Mouse (Mus musculus) thymus, adult 2 months (tissue): ENCODE measurements at regions not wholly inside any gene's neighbourhood (a gene's known extent, or its start where the extent isn't known, plus 50 kb on each side); places are given as distances from the start of the nearest gene placed in this dataset.

Source experiments
- DNase-seq: peaks from one replicate; pipeline ENCODE4 v3.0.0; 2021
- H3K27ac ChIP-seq: fragments of 200-500 bp; 2 replicates; pipeline ENCODE4 v1.5.1; 2012; ENCODE audit warnings: low read length, control low read depth; ENCODE audit not compliant: control insufficient read depth, insufficient read depth
- H3K27me3 ChIP-seq: fragments of 200-500 bp; 2 replicates; pipeline ENCODE4 v1.6.1; 2012; ENCODE audit warnings: mild to moderate bottlenecking, low read length, moderate library complexity, mixed read lengths; ENCODE audit not compliant: control insufficient read depth, insufficient read depth
- H3K36me3 ChIP-seq: fragments of 200-500 bp; 2 replicates; pipeline ENCODE4 v1.6.1; 2012; ENCODE audit warnings: mild to moderate bottlenecking, low read length, moderate library complexity; ENCODE audit not compliant: control insufficient read depth, insufficient read depth
- H3K4me1 ChIP-seq: fragments of 200-500 bp; replicated peaks from 2 replicates; pipeline ENCODE4 v1.6.1; 2012; ENCODE audit warnings: low read length; ENCODE audit not compliant: control insufficient read depth, insufficient read depth
- H3K4me3 ChIP-seq: fragments of 200-500 bp; 2 replicates; pipeline ENCODE4 v1.5.1; 2012; ENCODE audit warnings: mild to moderate bottlenecking, low read length, control low read depth, moderate library complexity; ENCODE audit not compliant: control insufficient read depth, insufficient read depth
- CTCF ChIP-seq: fragments of 200-500 bp; IDR thresholded peaks from 2 replicates; pipeline ENCODE4 v1.5.1; 2012; ENCODE audit warnings: mild to moderate bottlenecking, control low read depth, low read length, moderate library complexity, borderline replicate concordance; ENCODE audit not compliant: control insufficient read depth, poor library complexity, insufficient read depth; ENCODE audit errors: extremely low read depth
- POLR2A ChIP-seq: fragments of 200-500 bp; IDR thresholded peaks from 2 replicates; pipeline ENCODE4 v1.6.1; 2012; ENCODE audit warnings: mild to moderate bottlenecking, low read length, control low read depth, moderate library complexity; ENCODE audit not compliant: control insufficient read depth, poor library complexity, insufficient read depth; ENCODE audit errors: extremely low read depth
- WGBS: fragments of 180-500 bp; shearing (Covaris S2); methylation state at CpG from one replicate; pipeline ENCODE4 v1.1.7; 2018; 5-methylcytosine and 5-hydroxymethylcytosine counted together

DNA sequence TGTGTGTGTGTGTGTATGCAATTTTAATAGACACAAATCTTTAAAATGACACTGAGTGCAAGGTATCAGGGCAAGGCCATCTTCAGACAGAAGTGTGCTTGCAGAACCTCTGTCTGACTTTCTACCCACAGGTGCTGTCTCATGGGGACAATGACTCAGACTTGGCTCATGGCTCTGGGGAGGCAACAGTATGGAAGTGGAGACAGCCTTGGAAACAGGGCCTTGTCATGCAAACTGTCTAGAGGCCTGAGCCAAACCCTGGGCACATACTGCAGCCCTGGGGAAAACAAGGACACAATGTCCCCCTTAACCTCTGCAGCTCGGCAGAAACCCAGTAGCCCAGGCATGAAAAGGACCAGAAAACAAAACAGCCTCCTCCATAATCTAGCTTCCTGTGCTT is 405.6 kb downstream of the Pdcd6ip start:
- TF ChIP-seq POLR2A (no peak), CTCF (no peak)
- Histone ChIP-seq H3K4me3 (no peak overlapping the region), H3K27ac (no peak overlapping the region), H3K36me3 (no peaks in the 10 kb centered on the region), H3K27me3 (no peaks in the 10 kb centered on the region), H3K4me1 (no peaks in the 10 kb centered on the region)
- DNase-seq, result no peak
- 64% methylated on average over 1 of the region's 1 CpGs for WGBS

GRCm38 (mm10) chr9:113300846-113301245 is 407.2 kb downstream of the Pdcd6ip start:
- no peak overlapping the region for H3K4me3 ChIP-seq
- no peaks in the 10 kb centered on the region for H3K27me3 ChIP-seq
- DNase-seq, result no peak
- TF ChIP-seq CTCF (no peak), POLR2A (no peak)
- WGBS, result 16% methylated on average over 2 of the region's 2 CpGs
- no peaks in the 10 kb centered on the region for H3K36me3 ChIP-seq
- H3K27ac ChIP-seq, result no peak overlapping the region
- no peaks in the 10 kb centered on the region for H3K4me1 ChIP-seq

DNA sequence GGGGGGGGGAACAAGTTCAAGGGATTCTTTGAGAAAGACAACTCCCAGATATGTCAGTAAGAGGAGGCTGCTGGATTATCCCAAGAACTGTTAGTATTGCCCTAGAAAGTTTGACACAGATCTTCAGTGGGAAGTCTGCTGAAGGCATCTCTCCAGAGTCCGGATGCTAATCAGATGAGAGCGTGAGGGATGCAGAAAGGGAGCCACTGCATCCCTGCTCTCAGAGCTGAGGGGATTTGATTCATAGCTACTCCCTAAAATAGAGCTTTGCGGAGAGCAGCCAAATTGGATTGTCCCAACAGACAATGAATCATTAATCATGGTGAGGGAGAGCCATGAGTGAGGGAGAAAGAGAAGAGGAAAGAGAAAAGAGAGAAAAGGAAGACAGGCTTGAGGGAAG is 408.2 kb downstream of the Pdcd6ip start:
- Histone ChIP-seq H3K4me1 (no peaks in the 10 kb centered on the region), H3K27me3 (no peaks in the 10 kb centered on the region), H3K4me3 (no peak overlapping the region), H3K36me3 (no peaks in the 10 kb centered on the region), H3K27ac (no peak overlapping the region)
- 41% methylated on average over 3 of the region's 3 CpGs for WGBS
- TF ChIP-seq POLR2A (no peak), CTCF (no peak)
- no peak for DNase-seq

GRCm38 (mm10) chr9:113295850-113296467 is 412.1 kb downstream of the Pdcd6ip start:
- no peak for TF ChIP-seq POLR2A
- no peak for TF ChIP-seq CTCF
- H3K36me3 ChIP-seq, result no peaks in the 10 kb centered on the region
- H3K27ac ChIP-seq, result no peak overlapping the region
- no peaks in the 10 kb centered on the region for H3K27me3 ChIP-seq
- H3K4me1 ChIP-seq, result no peaks in the 10 kb centered on the region
- H3K4me3 ChIP-seq, result no peak overlapping the region
- WGBS, result 75% methylated on average over 5 of the region's 5 CpGs
- DNase-seq, result no peak

DNA sequence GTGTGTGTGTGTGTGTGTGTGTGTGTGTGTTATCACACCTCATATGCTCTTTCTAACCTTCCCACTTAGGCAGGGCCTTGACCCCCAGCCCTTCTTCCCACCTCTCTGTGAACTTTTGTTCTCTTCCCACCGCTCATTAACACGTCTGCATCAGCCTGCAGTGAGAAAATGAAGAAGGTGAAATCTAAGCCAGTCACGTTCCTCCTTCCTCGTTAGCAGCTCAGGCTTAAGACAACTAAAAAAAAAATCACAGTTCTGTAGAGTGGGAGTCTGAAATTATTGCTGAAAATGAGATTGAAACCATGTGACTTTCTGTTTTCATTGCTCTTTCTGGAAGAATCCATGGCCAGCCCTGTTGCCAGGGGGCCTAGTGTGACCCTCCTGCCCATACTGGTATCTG is 420.7 kb downstream of the Pdcd6ip start:
- Histone ChIP-seq H3K27me3 (no peaks in the 10 kb centered on the region), H3K4me1 (no peaks in the 10 kb centered on the region), H3K4me3 (no peak overlapping the region), H3K36me3 (no peaks in the 10 kb centered on the region), H3K27ac (no peak overlapping the region)
- WGBS, result 46% methylated on average over 4 of the region's 4 CpGs
- DNase-seq, result no peak
- TF ChIP-seq CTCF, result no peak
- no peak for TF ChIP-seq POLR2A

- no peak for DNase-seq
- H3K27ac ChIP-seq, result no peak overlapping the region
- 52% methylated on average over 1 of the region's 1 CpGs for WGBS
- TF ChIP-seq POLR2A, result no peak
- TF ChIP-seq CTCF, result no peak
- H3K4me3 ChIP-seq, result no peak overlapping the region
- H3K36me3 ChIP-seq, result no peaks in the 10 kb centered on the region
- no peaks in the 10 kb centered on the region for H3K27me3 ChIP-seq
- no peaks in the 10 kb centered on the region for H3K4me1 ChIP-seq
These were observed 424.8 kb downstream of the Pdcd6ip start for GRCm38 (mm10) chr9:113283244-113283643.

DNA sequence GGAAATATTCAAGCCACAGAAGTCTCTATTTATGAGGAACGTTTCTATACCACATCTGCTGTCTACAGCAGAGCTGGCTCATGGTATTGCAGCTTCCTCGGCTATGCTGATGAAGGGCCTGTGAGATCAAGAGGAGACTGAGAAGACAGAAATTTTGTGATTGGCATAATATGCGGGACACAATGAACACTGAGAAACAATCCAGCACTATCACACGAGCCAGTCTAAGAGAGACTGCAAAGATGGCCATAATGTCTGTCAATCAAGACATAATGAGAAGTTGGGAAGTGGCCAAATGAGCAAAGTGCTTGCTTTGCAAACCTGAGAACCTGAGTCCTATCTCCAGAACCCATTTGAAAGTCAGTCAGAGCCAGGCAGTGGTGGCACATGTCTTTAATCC is 437.5 kb downstream of the Pdcd6ip start:
- no peaks in the 10 kb centered on the region for H3K27me3 ChIP-seq
- no peaks in the 10 kb centered on the region for H3K36me3 ChIP-seq
- H3K4me3 ChIP-seq, result no peak overlapping the region
- no peak overlapping the region for H3K27ac ChIP-seq
- WGBS, result 85% methylated on average over 4 of the region's 4 CpGs
- H3K4me1 ChIP-seq, result no peaks in the 10 kb centered on the region
- no peak for DNase-seq
- TF ChIP-seq POLR2A (no peak), CTCF (no peak)
